In the genomic region with DNA sequence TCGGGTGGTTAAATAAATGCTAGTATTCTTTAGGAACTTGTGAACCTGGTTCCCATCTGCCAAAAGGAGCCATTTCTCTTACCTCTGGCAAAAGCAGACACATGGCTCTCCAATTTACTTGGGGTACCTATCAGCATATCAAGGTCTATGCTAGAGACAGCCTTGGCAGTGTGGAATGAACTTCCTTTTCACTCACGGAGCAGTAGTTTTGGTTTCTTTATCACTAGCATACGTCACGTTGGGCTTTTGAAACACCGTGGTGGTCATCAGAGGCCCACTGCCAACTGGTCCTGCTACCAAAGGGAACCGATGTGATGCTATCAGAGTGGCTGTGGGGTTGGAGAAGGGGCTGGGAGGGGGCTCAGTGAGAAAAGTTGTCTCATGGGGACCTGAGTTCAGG, we compare ENCODE assay signal across 28 mouse cellular contexts. TPM values are rescaled to one million over a fixed set of nuclear protein-coding genes. Genes with fewer than 3 reads are reported as not detected.
DNase-seq lines count a peak whose midpoint lies in the region; ATAC-seq lines count a peak whose summit lies in the region.
"Had no signal": no experiment of that assay in that cellular context is flagged by ENCODE, and none has a peak within 500 bp of the region (broad histone marks: within the 10 kb centered on the region; RNA-seq: fewer than 3 reads in every experiment).

No protein-coding gene starts in this region.

- H3K36me3 ChIP-seq in limb, embryonic 10.5 days: peaks cover 80% of the 10 kb centered on the region
- H3K36me3 ChIP-seq: hindbrain, embryonic 15.5 days; neural tube, embryonic 13.5 days had no signal

- H3K27me3 ChIP-seq in limb, embryonic 10.5 days (ENCODE audit: low read depth, poor library complexity, severe bottlenecking): no peaks in the 10 kb centered on the region
- H3K27me3 ChIP-seq: hindbrain, embryonic 15.5 days; limb, embryonic 12.5 days; midbrain, embryonic 13.5 days; neural tube, embryonic 13.5 days; stomach, embryonic 15.5 days had no signal

- H3K27ac ChIP-seq in limb, embryonic 10.5 days: no peak overlapping the region
- H3K27ac ChIP-seq: embryonic facial prominence, embryonic 10.5 days; heart, adult 2 months; hindbrain, embryonic 15.5 days; layer of hippocampus, adult 2 months; limb, embryonic 12.5 days; midbrain, embryonic 13.5 days; neural tube, embryonic 13.5 days; stomach, embryonic 15.5 days had no signal

- peaks cover 30% of the 10 kb centered on the region for H3K4me1 ChIP-seq in limb, embryonic 10.5 days

- no peaks in the 10 kb centered on the region for H3K9me3 ChIP-seq in limb, embryonic 10.5 days (replicated peaks)
- H3K9me3 ChIP-seq: G1E; hindbrain, embryonic 15.5 days; limb, embryonic 12.5 days; midbrain, embryonic 13.5 days; neural tube, embryonic 13.5 days; stomach, embryonic 15.5 days had no signal

- WGBS in limb, embryonic 10.5 days: 96% methylated on average over 6 of the region's 6 CpGs

- ATAC-seq in common myeloid progenitor, adult 5-6 weeks (replicated peaks; ENCODE audit: low read depth, poor library complexity, severe bottlenecking): peak; percentile 57
- peak; percentile 54; the same call in 1 of the 2 replicates for ATAC-seq in monocyte, adult 5-6 weeks (replicated peaks; ENCODE audit: insufficient number of reproducible peaks, low FRiP score, low TSS enrichment, poor library complexity, severe bottlenecking)
- ATAC-seq: intestine, embryonic 16.5 days; lung, postnatal 0 days; midbrain, embryonic 13.5 days had no signal

- H3K4me3 ChIP-seq in limb, embryonic 10.5 days: no peak overlapping the region
- H3K4me3 ChIP-seq: embryonic facial prominence, embryonic 10.5 days; heart, adult 2 months; hindbrain, embryonic 15.5 days; layer of hippocampus, adult 2 months; limb, embryonic 12.5 days; midbrain, embryonic 13.5 days; neural tube, embryonic 13.5 days; stomach, embryonic 15.5 days had no signal

- peak; percentile 14 for DNase-seq in 416B (ENCODE audit: low read depth)
- peak; percentile 51 for DNase-seq in CD4-positive helper T cell, adult 2 months (ENCODE audit: low read depth, low spot score)
- no peak for DNase-seq in urinary bladder, postnatal 14 days (ENCODE audit: low spot score)
- DNase-seq in thymus, postnatal 36 days: no peak
- DNase-seq in limb, embryonic 10.5 days (ENCODE audit: low spot score): no peak
- DNase-seq: adrenal gland, postnatal 10 days; cerebellum, adult 18-20 months; cerebellum, postnatal 14 days; gastrocnemius, postnatal 25 days; heart, adult 2 months; kidney, adult 9 months; kidney, postnatal 14 days; layer of hippocampus, postnatal 36 days; right cerebral cortex, adult 18-20 months; right cerebral cortex, postnatal 4 days; thymus, postnatal 4 days had no signal

RNA-seq across cellular contexts. Expression of a gene that starts 5.1 kb away (rescaled TPM):
- 18.6 and 22.8 TPM in 2 replicates for total RNA-seq in common myeloid progenitor, adult 5-6 weeks (2017)
- total RNA-seq in monocyte, adult 5-6 weeks (2017): 6.3 to 16.9 TPM (median 6.5 TPM) in 3 replicates
- 25.5 and 25.7 TPM in 2 replicates for polyA plus RNA-seq in limb, embryonic 10.5 days (2016; fragmentation: Nextera tagmentation; extraction: Ambion mirVana)

RNA-seq across cellular contexts. Expression of a gene that starts 27.2 kb away (rescaled TPM):
- not detected in 2 replicates for total RNA-seq in common myeloid progenitor, adult 5-6 weeks (2017)
- total RNA-seq in monocyte, adult 5-6 weeks (2017): 0.32 TPM in 1 of 3 replicates, not detected in the others
- polyA plus RNA-seq in limb, embryonic 10.5 days (2016; fragmentation: Nextera tagmentation; extraction: Ambion mirVana): 0.20 and 0.24 TPM in 2 replicates
- polyA plus RNA-seq: G1E; intestine, embryonic 16.5 days had no signal

RNA-seq across cellular contexts. Expression of a gene that starts 42.6 kb away (rescaled TPM):
- total RNA-seq in common myeloid progenitor, adult 5-6 weeks (2017): 0.05 TPM in 1 of 2 replicates, not detected in the other
- total RNA-seq in monocyte, adult 5-6 weeks (2017): 1.7 to 2.4 TPM (median 1.8 TPM) in 3 replicates
- polyA plus RNA-seq in limb, embryonic 10.5 days (2016; fragmentation: Nextera tagmentation; extraction: Ambion mirVana): 0.48 and 0.58 TPM in 2 replicates

RNA-seq across cellular contexts. Expression of a gene that starts 43.8 kb away (rescaled TPM):
- 46.6 and 48.2 TPM in 2 replicates for total RNA-seq in common myeloid progenitor, adult 5-6 weeks (2017)
- total RNA-seq in monocyte, adult 5-6 weeks (2017): 28.3 to 33.4 TPM (median 32.5 TPM) in 3 replicates
- 114 and 133 TPM in 2 replicates for polyA plus RNA-seq in limb, embryonic 10.5 days (2016; fragmentation: Nextera tagmentation; extraction: Ambion mirVana)

RNA-seq across cellular contexts. Expression of a gene that starts 43.9 kb away (rescaled TPM):
- total RNA-seq in common myeloid progenitor, adult 5-6 weeks (2017): 7.7 and 11.4 TPM in 2 replicates
- total RNA-seq in monocyte, adult 5-6 weeks (2017): 14.2 to 15.7 TPM (median 14.6 TPM) in 3 replicates
- polyA plus RNA-seq in limb, embryonic 10.5 days (2016; fragmentation: Nextera tagmentation; extraction: Ambion mirVana): 190 and 226 TPM in 2 replicates

Comparison
In these comparisons a context has a peak if more than half of its experiments do, and no peak if none do; other contexts are left out.
1. DNase-seq: peak in 416B (single experiment) and CD4-positive helper T cell, adult 2 months (single experiment); none in urinary bladder, postnatal 14 days (single experiment), thymus, postnatal 36 days (0 of 2) and limb, embryonic 10.5 days (single experiment).